Mouse (Mus musculus): ENCODE results near the gene Kcmf1. TPM values are rescaled to one million over a fixed set of nuclear protein-coding genes. Genes with fewer than 3 reads are reported as not detected.

Gene Kcmf1
- total and polyA plus RNA-seq, 3 experiments, result 95.7 to 185 (median 107) TPM

- Histone ChIP-seq H3K36me3 (ENCODE audit: control insufficient read depth, insufficient read depth, low read length) (no peaks in the 10 kb centered on the region), H3K79me2 (replicated peaks; ENCODE audit: control insufficient read depth, insufficient read depth, low read length) (no peaks in the 10 kb centered on the region), H3K27me3 (ENCODE audit: control insufficient read depth, insufficient read depth, low read length) (no peaks in the 10 kb centered on the region), H3K4me1 (ENCODE audit: control insufficient read depth, insufficient read depth, low read length) (peaks cover 5% of the 10 kb centered on the region), H3K27ac (no peak overlapping the region), H3K9ac (ENCODE audit: low read depth, low read length) (no peak overlapping the region), H3K4me3 (no peak overlapping the region)
- no peak for DNase-seq
- 86% methylated on average over 4 of the region's 4 CpGs for WGBS
- TF ChIP-seq CTCF (IDR thresholded peaks at IDR 0.05) (no peak), EP300 (IDR thresholded peaks at IDR 0.05; ENCODE audit: insufficient read depth, low read depth, low read length) (no peak), POLR2A (IDR thresholded peaks at IDR 0.05; ENCODE audit: insufficient read depth, low read depth, low read length) (no peak)
- intact Hi-C loops (cut with DNase I), result no loop called here
Observed at GRCm38 (mm10) chr6:72926031-72926430, 26.3 kb upstream of the Kcmf1 start.

GRCm38 (mm10) chr6:72923381-72923780 lies 23.6 kb upstream of the Kcmf1 start:
- no peaks in the 10 kb centered on the region for H3K79me2 ChIP-seq (replicated peaks; ENCODE audit: control insufficient read depth, insufficient read depth, low read length)
- intact Hi-C loops (cut with DNase I), result no loop called here
- H3K4me1 ChIP-seq (ENCODE audit: control insufficient read depth, insufficient read depth, low read length), result peaks cover 5% of the 10 kb centered on the region
- 85% methylated on average over 8 of the region's 8 CpGs for WGBS
- no peak for TF ChIP-seq CTCF (IDR thresholded peaks at IDR 0.05)
- no peak for TF ChIP-seq EP300 (IDR thresholded peaks at IDR 0.05; ENCODE audit: insufficient read depth, low read depth, low read length)
- no peak for TF ChIP-seq POLR2A (IDR thresholded peaks at IDR 0.05; ENCODE audit: insufficient read depth, low read depth, low read length)
- H3K9ac ChIP-seq (ENCODE audit: low read depth, low read length), result no peak overlapping the region
- H3K36me3 ChIP-seq (ENCODE audit: control insufficient read depth, insufficient read depth, low read length), result no peaks in the 10 kb centered on the region
- no peaks in the 10 kb centered on the region for H3K27me3 ChIP-seq (ENCODE audit: control insufficient read depth, insufficient read depth, low read length)
- no peak overlapping the region for H3K27ac ChIP-seq
- H3K4me3 ChIP-seq, result no peak overlapping the region
- DNase-seq, result no peak

- Histone ChIP-seq H3K4me1 (ENCODE audit: control insufficient read depth, insufficient read depth, low read length) (no peaks in the 10 kb centered on the region), H3K79me2 (replicated peaks; ENCODE audit: control insufficient read depth, insufficient read depth, low read length) (no peaks in the 10 kb centered on the region), H3K27me3 (ENCODE audit: control insufficient read depth, insufficient read depth, low read length) (no peaks in the 10 kb centered on the region), H3K9ac (ENCODE audit: low read depth, low read length) (no peak overlapping the region), H3K27ac (no peak overlapping the region), H3K4me3 (no peak overlapping the region), H3K36me3 (ENCODE audit: control insufficient read depth, insufficient read depth, low read length) (no peaks in the 10 kb centered on the region)
- TF ChIP-seq POLR2A (IDR thresholded peaks at IDR 0.05; ENCODE audit: insufficient read depth, low read depth, low read length) (no peak), CTCF (IDR thresholded peaks at IDR 0.05) (no peak), EP300 (IDR thresholded peaks at IDR 0.05; ENCODE audit: insufficient read depth, low read depth, low read length) (no peak)
- DNase-seq, result no peak
- intact Hi-C loops (cut with DNase I), result no loop called here
- WGBS, result 96% methylated on average over 3 of the region's 3 CpGs
Observed at GRCm38 (mm10) chr6:72921081-72921480, 21.3 kb upstream of the Kcmf1 start.

GRCm38 (mm10) chr6:72918510-72919033 lies 18.8 kb upstream of the Kcmf1 start:
- H3K4me3 ChIP-seq, result no peak overlapping the region
- DNase-seq, result no peak
- no peaks in the 10 kb centered on the region for H3K36me3 ChIP-seq (ENCODE audit: control insufficient read depth, insufficient read depth, low read length)
- 72% methylated on average over 9 of the region's 9 CpGs for WGBS
- TF ChIP-seq CTCF (IDR thresholded peaks at IDR 0.05), result no peak
- TF ChIP-seq EP300 (IDR thresholded peaks at IDR 0.05; ENCODE audit: insufficient read depth, low read depth, low read length), result no peak
- TF ChIP-seq POLR2A (IDR thresholded peaks at IDR 0.05; ENCODE audit: insufficient read depth, low read depth, low read length), result no peak
- H3K79me2 ChIP-seq (replicated peaks; ENCODE audit: control insufficient read depth, insufficient read depth, low read length), result no peaks in the 10 kb centered on the region
- intact Hi-C loops (cut with DNase I), result no loop called here
- no peak overlapping the region for H3K9ac ChIP-seq (ENCODE audit: low read depth, low read length)
- H3K27me3 ChIP-seq (ENCODE audit: control insufficient read depth, insufficient read depth, low read length), result no peaks in the 10 kb centered on the region
- no peaks in the 10 kb centered on the region for H3K4me1 ChIP-seq (ENCODE audit: control insufficient read depth, insufficient read depth, low read length)
- no peak overlapping the region for H3K27ac ChIP-seq

- Histone ChIP-seq H3K27me3 (ENCODE audit: control insufficient read depth, insufficient read depth, low read length) (no peaks in the 10 kb centered on the region), H3K27ac (no peak overlapping the region), H3K79me2 (replicated peaks; ENCODE audit: control insufficient read depth, insufficient read depth, low read length) (no peaks in the 10 kb centered on the region), H3K9ac (ENCODE audit: low read depth, low read length) (no peak overlapping the region), H3K4me1 (ENCODE audit: control insufficient read depth, insufficient read depth, low read length) (no peaks in the 10 kb centered on the region), H3K4me3 (no peak overlapping the region), H3K36me3 (ENCODE audit: control insufficient read depth, insufficient read depth, low read length) (no peaks in the 10 kb centered on the region)
- TF ChIP-seq EP300 (IDR thresholded peaks at IDR 0.05; ENCODE audit: insufficient read depth, low read depth, low read length), result no peak
- TF ChIP-seq POLR2A (IDR thresholded peaks at IDR 0.05; ENCODE audit: insufficient read depth, low read depth, low read length), result no peak
- TF ChIP-seq CTCF (IDR thresholded peaks at IDR 0.05), result no peak
- WGBS, result 89% methylated on average over 7 of the region's 7 CpGs
- intact Hi-C loops (cut with DNase I), result no loop called here
- DNase-seq, result no peak
Observed at GRCm38 (mm10) chr6:72916330-72916729, 16.6 kb upstream of the Kcmf1 start.

- TF ChIP-seq EP300 (IDR thresholded peaks at IDR 0.05; ENCODE audit: insufficient read depth, low read depth, low read length) (no peak), POLR2A (IDR thresholded peaks at IDR 0.05; ENCODE audit: insufficient read depth, low read depth, low read length) (no peak)
- 77% methylated on average over 6 of the region's 6 CpGs for WGBS
- DNase-seq, result no peak
- H3K27me3 ChIP-seq (ENCODE audit: control insufficient read depth, insufficient read depth, low read length), result no peaks in the 10 kb centered on the region
- no peak overlapping the region for H3K4me3 ChIP-seq
- H3K36me3 ChIP-seq (ENCODE audit: control insufficient read depth, insufficient read depth, low read length), result no peaks in the 10 kb centered on the region
- no peak overlapping the region for H3K27ac ChIP-seq
- no peaks in the 10 kb centered on the region for H3K79me2 ChIP-seq (replicated peaks; ENCODE audit: control insufficient read depth, insufficient read depth, low read length)
- H3K4me1 ChIP-seq (ENCODE audit: control insufficient read depth, insufficient read depth, low read length), result no peaks in the 10 kb centered on the region
- H3K9ac ChIP-seq (ENCODE audit: low read depth, low read length), result no peak overlapping the region
- intact Hi-C loops (cut with DNase I), result no loop called here
Observed at GRCm38 (mm10) chr6:72914087-72914749, 14.4 kb upstream of the Kcmf1 start.

All from heart, adult 2 months (tissue).